Mouse (Mus musculus) gastrocnemius, adult 8-10 months (tissue): ENCODE results near the gene Gm49361. TPM values are rescaled to one million over a fixed set of nuclear protein-coding genes. Genes with fewer than 3 reads are reported as not detected.
"Not testable (repeated sequence)": the region's sequence is repeated elsewhere in the genome, so short reads cannot be mapped to it uniquely, and the experiment has no call there.

Experiments used
- DNase-seq, 2 experiments: peaks; one replicate each; pipeline ENCODE4 v3.0.0; 2022; ENCODE audit warnings: low spot score in 2 of 2
- total RNA-seq, 4 experiments: library from RNA; stranded (reverse); gene quantifications; 2 replicates each; pipeline ENCODE4 v1.2.4; 2022

The Gm49361 gene
- total RNA-seq = 1 to 10 TPM in 1 of 4 experiments, under 1 TPM in 1, not detected in 2; 0.70 to 1.4 TPM

GRCm38 (mm10) chr14:57746001-57746771 lies at the start of gene Gm49361:
Gene Gm49361, minus strand, starts transcription at chr14:57746103.
- peak; percentile 94 to 95 for DNase-seq

GRCm38 (mm10) chr14:57791171-57791570 lies 45.3 kb upstream of the Gm49361 start:
- no peak for DNase-seq

- no peak for DNase-seq
Measured at GRCm38 (mm10) chr14:57789759-57790158, 43.9 kb upstream of the Gm49361 start.

GRCm38 (mm10) chr14:57789311-57789710 lies 43.4 kb upstream of the Gm49361 start:
- DNase-seq = no peak

GRCm38 (mm10) chr14:57787406-57787805 lies 41.5 kb upstream of the Gm49361 start:
- no peak for DNase-seq

- no peak for DNase-seq
Measured at GRCm38 (mm10) chr14:57772157-57772815, 26.4 kb upstream of the Gm49361 start.

- DNase-seq = no peak
Measured at GRCm38 (mm10) chr14:57769102-57769501, 23.2 kb upstream of the Gm49361 start.

GRCm38 (mm10) chr14:57760447-57761412 lies 14.8 kb upstream of the Gm49361 start:
- DNase-seq = no peak

- no peak for DNase-seq
Measured at GRCm38 (mm10) chr14:57758237-57758636, 12.3 kb upstream of the Gm49361 start, which contains the start of gene Lats2. Gene Lats2, minus strand, starts transcription at chr14:57758388.

GRCm38 (mm10) chr14:57756094-57756493 lies 10.2 kb upstream of the Gm49361 start:
- no peak for DNase-seq

GRCm38 (mm10) chr14:57755661-57756060 lies 9.8 kb upstream of the Gm49361 start:
- no peak for DNase-seq

- DNase-seq = no peak
Measured at GRCm38 (mm10) chr14:57753351-57753992, 7.6 kb upstream of the Gm49361 start.

GRCm38 (mm10) chr14:57751006-57751405 lies 5.1 kb upstream of the Gm49361 start:
- DNase-seq = not testable (repeated sequence)

GRCm38 (mm10) chr14:57749501-57749900 lies 3.6 kb upstream of the Gm49361 start:
- no peak for DNase-seq

GRCm38 (mm10) chr14:57745291-57745969 lies 473 bp downstream of the Gm49361 start:
- DNase-seq = peak; percentile 63 to 75

GRCm38 (mm10) chr14:57744547-57744946 lies 1.4 kb downstream of the Gm49361 start:
- DNase-seq = no peak

- no peak for DNase-seq
Measured at GRCm38 (mm10) chr14:57740651-57741050, 5.3 kb downstream of the Gm49361 start.

- no peak for DNase-seq
Measured at GRCm38 (mm10) chr14:57737089-57737488, 8.8 kb downstream of the Gm49361 start.

GRCm38 (mm10) chr14:57736141-57736540 lies 9.8 kb downstream of the Gm49361 start:
- no peak for DNase-seq

- DNase-seq = no peak
Measured at GRCm38 (mm10) chr14:57732668-57733293, 13.1 kb downstream of the Gm49361 start.
